Mouse (Mus musculus) adrenal gland, postnatal 25 days (tissue): ENCODE results near the gene Gm17490. TPM values are rescaled to one million over a fixed set of nuclear protein-coding genes. Genes with fewer than 3 reads are reported as not detected.

Source experiments
- DNase-seq: peaks from one replicate; pipeline ENCODE4 v3.0.0; 2021; ENCODE audit warnings: mixed read lengths
- long read RNA-seq: library from polyadenylated mRNA; stranded (forward); transcript quantifications from one replicate; pipeline ENCODE4 v2.0.0, GENCODE M21; 2021
- total RNA-seq: library from RNA; stranded (reverse); gene quantifications from 2 replicates; pipeline ENCODE4 v1.2.3, GENCODE M21; 2021

The Gm17490 gene
- not detected in 2 replicates for total RNA-seq
- long read RNA-seq, result 0 reads

DNA sequence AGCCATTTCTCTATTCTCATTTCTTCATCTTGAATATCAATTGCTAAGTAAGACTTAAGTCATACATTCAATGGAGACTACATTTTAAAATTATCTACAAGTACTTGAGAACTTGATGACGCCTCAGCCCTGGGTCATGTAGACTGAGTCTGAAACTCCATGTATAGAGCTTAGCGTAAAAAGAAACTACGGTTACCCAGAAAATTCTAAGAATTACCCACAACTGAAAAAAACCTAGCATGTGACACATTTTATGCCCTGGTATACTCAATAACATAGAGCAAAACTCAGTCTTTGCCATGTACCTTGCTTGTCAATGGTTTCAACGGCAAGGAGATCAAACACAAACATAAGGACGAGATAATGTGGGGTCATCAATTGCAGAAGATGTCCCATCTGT is at the start of gene Gm17490:
Gm17490 (minus strand) TSS at position 375 of the 400 bp plus-strand sequence.
- DNase-seq, result no peak

DNA sequence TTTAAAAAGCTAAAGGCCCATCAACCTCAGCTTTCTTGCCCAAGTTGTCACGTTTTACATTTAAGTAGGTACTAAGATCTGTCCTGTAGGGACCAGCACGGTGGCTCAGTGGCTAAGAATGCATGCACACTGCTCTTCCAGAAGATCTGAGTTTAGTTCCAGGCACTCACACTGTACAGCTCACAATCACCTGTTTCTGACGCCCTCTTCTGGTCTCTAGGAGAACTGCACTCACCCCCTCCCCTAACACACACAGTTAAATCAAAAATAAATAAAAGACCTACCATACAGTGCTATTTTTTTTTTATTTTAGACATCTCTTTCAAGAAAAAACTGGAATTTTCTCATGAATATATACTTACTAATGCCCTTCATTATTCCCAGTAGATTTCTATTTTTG is 46.1 kb upstream of the Gm17490 start:
- DNase-seq, result no peak

DNA sequence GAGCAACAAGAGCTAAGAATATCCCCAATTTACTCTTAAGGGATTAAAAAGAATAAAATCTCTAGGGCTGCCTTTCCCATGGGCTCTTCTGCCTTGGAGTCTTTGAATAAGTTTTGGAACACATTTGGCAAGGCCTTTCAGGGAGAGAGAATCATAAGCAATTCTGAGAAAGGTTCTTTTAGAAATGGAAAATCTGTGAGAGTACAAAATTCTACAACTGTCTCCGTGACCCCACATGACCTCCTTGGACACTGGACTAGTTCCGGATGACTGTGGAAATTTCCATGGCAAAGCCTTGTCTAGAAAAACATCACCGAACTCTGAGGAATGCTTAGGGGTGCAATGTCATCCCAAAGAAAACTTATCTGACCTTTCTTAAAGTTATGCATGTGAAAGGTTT is 39.3 kb upstream of the Gm17490 start:
- DNase-seq, result no peak

DNA sequence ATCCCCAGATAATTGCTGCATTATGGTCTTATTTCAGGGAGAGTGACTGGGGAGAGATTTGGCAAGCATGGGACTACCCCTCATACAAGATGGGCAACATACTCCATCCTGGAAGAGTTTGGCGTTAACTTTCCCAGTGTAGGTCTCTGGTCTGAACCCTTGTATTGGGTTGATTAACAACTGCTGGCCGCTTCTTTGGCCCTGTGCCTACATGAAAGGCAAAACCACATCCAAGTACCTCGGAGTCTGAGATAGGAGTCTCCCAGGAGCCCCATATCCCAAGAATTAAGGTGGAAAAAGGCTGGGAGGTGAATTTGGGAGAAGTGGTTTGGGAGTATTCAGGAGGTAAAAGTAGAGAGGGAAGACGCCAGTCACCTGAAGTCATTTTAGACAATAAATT is 38.7 kb upstream of the Gm17490 start:
- DNase-seq, result no peak

DNA sequence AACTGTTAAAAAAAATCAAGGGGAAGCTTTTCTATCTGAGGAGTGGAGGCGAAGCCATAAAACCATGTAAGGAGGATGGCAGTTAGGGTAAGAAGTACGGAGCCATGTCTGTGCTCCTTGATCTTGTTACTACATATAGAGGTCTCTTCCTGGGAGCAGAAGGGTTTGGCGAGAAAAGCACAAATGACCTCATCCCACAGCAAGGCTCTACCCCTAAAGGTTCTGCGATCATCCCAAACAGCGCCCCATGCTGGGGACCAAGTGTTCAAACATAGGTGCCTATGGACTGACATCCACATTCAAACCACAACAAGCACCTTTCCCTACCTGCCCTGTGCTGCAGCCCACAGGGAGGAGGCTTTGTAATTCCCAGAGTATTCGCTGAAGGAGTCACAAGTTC is 38.3 kb upstream of the Gm17490 start:
- peak; percentile 59 for DNase-seq

DNA sequence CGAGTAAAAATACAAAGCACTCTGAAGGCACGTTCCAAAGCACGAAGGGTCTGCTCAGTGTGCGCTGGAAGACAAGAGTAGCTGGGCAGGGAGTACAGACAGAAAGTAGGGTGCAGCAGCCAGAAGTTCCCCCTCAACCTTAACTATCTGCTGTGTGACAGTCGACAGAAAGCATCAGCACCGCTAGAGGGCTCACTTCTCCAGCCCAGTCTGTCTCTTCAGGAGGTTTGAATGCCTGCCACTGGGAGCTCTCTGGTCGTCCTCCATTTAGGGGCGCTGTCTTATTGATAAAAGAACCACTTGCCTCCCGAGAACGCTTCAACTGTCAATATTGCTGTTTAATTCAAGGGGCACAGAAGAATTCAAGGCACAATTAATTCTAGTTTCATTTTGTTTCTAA is 37.9 kb upstream of the Gm17490 start:
- DNase-seq, result peak; percentile 77

DNA sequence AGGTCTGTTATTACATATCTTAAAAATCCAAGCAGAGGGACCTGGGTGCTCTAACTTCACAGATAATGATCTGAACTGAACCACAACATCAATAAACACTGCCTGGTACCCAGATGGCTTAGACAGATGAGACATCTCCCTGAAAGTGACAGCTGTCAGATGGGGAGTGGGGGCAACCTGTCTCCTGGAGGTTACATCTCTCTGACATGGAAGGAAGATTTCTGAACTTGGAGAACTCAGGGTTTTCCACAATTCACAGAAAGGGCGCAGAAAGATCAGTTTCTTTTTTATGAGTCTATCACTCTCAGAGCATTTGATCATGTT is 36.8 kb upstream of the Gm17490 start:
- no peak for DNase-seq

DNA sequence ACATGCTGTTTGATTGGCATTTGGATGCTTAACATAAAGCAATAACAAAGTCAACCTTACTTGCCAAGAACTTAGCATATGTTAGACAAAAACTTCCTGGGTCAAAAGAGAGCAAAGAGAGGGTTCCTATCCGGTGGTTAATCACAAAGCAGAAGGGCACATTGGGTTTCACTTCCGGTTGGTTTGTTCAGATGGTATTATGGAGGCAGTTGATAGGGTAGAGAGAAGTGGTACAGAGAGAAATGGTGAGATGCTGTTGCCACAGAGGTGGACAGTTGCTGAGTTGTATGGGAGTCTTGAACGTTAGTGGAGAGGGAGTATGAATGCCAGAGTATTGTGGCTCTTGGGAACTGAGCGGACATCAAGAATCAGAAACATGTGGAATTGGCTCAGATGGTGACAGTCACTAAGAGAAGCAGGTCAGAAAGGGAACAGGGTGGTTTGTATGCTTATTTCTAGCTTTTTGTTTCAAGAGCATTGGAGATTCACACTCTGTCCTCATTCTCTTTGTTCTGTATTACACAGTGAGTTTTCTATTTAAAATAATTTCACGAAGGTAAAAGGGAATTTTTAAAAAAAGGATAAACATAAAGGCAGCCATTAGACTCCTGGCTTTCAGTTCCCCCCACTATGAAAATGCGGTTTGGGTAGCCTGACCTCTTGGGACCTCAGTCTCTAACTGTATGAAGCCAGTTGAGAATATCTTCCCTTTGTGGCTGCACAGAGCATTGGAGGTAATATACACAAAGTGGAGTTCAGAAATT is 36.3 kb upstream of the Gm17490 start:
- no peak for DNase-seq

DNA sequence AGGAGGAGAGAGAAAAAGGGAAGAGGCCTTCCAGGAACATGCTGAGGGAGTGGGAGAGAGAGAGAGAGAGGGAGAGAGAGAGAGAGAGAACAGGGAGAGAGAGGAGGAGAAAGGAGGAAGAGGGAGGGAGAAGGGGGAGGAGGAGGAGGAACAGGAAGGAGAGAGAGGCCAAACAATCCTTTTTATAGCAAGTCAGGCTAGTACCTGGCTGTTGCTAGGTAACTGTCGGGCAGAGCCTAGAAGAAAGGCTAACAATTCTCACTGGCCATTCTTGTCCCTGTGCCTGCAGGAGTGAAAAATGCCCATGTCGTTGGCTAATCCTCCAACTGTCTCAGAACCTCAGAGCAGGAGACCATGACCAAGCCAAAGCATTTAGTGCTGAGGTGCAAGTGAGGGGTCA is 33.2 kb upstream of the Gm17490 start:
- no peak for DNase-seq

DNA sequence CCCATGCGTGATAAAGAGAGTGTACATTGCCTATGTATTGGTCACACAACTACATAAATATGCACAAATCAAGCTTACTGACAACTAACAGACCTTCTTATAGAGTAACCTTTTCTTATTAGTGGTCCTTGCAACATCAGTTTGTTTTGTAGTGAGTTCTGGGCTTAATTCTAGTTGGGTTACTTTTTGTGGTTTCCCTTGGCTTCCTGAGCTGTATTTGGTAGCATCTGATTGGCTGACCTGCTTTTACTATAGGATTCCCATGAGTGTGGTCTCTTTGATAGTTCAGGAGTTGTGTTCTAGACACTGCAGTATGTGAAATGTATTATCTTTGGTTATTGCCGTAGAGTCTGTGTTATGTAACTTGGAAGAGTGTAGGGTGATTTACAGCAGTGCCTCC is 31.5 kb upstream of the Gm17490 start:
- DNase-seq, result no peak

DNA sequence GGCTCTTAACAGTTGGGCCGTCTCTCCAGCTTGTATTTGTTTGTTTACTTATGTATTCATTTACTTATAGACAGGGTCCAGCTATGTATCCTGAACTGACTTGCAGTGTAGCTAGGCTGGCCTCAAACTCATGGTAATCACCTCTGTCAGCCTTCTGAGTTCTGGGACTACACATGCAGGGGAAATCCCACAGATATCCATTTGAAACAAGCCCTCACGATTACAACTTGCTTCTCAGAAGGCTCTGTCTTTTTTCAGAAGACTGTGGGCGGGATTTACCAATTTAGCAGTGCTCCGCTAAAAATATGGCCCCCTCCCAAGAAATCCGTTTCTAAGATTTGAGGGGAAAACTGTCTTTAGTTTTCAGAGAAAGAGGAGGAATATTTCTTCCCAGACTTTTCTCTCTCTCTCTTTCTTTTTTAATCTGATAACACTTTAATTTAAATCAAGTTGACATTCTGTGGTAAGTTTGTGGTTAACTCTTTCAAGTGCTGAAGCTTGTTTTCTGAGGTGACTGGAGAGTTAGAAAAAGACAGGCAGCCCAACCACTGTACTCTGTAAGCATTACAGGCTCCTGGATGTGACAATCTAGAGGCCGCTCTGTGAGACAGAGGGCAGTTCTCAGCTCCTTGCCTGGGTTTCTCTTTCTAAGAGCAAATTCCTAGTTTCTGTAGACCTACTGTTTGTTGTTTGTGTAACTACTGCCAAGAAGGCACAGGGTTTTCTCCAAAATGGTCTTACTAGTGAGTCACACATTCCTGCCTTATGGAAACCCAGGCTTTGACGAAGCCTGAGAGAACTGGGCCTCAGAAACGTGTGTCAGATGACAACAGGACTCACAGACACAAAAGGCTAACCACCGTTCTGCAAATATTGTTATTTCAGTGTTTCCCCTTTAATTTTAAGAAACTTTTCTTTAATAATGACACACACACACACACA is 29.2 kb upstream of the Gm17490 start:
- DNase-seq, result no peak

DNA sequence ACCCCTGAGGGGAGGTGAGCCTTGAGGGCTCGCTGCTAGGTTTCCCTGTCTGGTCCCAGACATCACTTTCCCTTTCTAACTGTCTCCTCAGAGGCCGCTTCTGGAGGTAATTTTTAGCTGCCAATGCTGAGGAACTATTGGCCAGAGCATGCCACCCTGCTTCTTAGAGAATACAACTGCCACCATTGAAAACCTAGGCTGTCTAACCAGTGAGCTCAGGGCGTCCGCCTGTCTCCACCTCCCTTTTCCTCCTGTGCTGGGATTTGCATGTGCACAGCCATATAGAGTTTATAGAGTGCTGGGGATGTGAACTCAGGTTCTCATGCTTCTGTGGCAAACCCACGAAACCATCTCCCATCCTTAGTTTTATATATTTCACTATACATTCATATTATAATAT is 27.7 kb upstream of the Gm17490 start:
- no peak for DNase-seq

DNA sequence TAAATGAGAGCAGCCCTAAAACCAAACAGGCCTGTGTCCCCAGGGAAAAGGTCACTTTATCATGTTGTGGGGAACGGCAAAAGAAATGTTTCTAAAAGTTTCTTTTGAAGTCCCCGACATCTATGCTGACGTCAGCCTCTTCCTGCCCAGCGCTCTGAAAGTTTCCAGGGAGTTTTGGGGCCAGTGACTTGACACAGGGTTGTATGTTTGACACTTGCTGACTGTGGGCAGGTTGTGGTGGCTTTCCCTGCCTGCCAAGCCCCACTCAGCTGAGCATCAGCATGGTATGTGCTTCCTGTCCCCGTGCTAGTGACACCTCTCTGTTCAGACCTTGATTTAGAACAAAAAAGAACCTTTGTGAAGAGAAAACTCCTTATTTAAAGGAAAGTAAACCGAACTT is 27.3 kb upstream of the Gm17490 start:
- peak; percentile 15 for DNase-seq

DNA sequence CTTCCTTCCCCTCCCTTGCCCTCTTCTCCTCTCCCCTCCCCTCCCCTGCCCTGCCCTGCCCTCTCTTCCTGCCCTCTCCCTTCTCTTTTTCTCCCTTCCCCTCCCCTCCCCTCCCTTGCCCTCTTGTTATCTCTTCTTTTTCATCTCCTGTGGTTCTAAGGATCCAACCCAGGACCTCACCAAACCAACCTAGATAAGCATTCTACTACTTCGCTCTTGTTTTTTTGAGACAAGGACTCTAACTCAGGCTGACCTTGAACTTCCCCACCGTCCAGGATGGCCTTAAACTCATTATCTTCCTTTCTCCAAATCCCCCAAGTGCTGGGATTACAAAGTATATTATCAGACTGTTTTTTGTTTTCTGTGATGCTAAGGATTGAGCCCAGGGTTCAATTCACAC is 26.7 kb upstream of the Gm17490 start:
- no peak for DNase-seq

DNA sequence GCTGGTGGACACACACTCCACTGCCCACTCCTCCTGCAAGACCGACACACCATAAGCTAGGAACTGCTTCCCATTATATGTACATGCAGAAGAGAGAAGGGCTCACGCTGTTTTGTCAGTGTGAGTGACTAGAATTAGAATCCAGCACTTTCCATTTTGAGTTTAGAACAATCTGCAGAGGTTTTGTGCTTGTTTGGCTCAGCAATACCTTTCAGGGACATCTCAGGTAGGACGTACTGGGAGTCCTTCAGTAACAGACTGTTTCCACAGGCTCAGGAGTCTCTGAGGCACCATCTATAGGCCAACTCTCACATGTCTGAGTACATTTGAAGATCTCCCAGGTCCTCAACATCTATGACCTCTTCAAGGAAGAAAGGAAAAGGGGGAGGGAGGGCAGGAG is 26.1 kb upstream of the Gm17490 start:
- DNase-seq, result no peak

DNA sequence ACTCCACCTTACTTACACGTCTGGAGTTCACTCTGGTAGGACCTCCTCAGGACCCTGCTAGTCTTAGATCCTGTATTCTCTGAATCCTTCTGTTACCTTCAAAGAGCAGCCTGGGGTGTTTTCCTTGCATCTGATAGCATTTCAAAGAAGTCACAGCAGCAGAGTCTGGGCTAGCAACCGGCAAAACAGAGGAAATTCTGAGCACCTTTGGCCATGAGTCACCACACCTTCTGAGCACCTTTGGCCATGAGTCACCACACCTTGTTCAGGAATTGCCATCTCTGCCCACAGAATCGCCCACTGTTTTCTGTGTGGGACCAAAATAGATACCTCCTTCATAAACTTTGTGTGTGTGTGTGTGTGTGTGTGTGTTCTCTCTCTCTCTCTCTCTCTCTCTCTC is 25.4 kb upstream of the Gm17490 start:
- DNase-seq, result no peak

DNA sequence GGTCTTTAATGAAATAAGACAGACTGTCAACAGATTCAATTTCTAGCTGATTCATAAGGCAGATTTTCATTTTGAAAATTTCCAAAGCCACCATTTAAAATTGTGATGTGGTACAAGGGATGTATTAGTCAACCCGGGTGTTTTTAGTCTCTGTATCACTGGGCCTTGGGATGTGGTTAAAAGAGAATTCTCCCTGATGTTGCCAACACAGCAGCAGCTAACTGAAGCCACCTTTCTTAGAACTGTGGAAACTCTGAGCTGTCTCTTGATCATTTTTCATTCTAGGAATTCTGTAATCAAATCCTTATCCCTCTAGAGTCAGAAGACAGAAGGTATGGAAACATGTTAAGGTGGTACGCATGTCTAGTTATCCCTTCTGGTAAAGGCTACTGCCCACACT is 19.2 kb upstream of the Gm17490 start:
- DNase-seq, result no peak

DNA sequence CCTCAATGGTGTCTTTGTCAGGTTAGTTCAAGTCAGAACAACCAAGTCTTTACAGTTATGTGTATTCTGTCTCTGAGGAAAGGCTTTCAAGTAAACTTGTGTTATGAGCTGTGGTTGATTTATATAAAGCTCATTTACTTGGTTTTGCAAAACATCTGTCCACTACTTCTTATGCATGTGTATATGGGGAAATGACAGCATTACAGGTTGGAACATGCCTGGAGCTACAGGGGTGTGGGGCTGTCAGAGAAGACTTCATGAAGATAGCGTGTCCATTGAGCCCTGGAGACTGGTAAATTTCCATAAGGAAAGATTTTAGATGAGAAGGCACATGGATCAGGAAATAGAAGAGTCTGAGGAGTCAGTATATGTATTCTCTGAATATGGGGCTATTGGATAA is 18.0 kb upstream of the Gm17490 start:
- DNase-seq, result no peak

DNA sequence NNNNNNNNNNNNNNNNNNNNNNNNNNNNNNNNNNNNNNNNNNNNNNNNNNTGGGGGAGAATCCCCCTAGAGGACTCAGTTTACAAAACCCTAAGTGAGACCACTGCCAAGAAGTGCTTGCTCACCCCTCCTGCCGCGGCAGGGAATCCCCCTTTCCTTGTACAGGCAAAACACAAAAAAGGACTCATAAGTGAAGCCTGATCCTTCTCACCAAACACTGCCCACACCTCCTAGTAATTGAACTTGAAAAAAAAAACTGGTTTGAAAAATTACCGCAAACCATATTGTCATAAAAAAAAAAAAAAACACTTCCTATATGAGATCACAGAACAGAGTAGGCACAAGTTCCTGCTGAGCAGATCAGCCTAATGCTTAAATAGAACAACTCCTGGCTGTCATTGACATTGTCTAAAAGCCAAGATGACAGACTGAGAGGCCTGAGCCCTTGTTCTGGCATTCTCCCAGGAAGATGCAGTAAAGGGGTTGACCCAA is 16.4 kb upstream of the Gm17490 start, which contains the start of gene Il2ra:
Il2ra (plus strand) TSS at position 357 of the 491 bp plus-strand sequence.
- no peak for DNase-seq

DNA sequence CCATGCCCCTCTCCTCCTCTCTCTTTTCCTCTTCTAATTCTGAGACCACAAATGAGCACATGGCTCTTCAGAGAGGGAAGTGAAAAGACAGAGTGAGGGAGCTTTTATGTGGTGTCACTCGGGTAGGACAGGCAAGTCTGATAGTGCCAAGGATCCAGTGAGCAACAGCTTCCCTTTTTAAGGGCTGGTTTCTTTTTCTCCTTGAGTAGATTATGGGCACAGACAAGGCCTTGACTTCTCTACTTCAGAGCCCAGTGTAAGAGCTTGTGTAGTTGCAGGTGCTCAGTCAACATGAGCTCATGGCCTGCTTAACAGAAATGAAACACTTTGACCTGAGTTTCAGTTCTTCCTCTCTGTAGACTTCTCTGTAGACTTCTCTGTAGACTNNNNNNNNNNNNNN is 11.1 kb upstream of the Gm17490 start:
- DNase-seq, result no peak

DNA sequence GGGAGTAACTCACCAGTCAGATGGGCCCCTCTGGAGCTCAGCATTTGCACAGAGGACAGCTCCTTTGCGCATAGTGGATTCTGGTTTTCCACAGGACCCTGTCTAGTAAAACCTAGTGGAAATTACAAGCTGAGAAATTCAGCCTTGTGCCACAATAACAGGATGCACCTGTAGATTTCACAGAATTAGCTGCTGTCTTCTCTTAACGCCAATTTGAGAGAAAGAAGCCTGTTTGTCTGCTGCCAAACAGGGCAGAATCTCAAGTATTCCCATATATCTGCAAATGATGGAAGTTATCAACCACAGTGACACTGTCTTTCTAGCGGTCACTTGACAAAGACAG is 10.0 kb upstream of the Gm17490 start:
- DNase-seq, result no peak

DNA sequence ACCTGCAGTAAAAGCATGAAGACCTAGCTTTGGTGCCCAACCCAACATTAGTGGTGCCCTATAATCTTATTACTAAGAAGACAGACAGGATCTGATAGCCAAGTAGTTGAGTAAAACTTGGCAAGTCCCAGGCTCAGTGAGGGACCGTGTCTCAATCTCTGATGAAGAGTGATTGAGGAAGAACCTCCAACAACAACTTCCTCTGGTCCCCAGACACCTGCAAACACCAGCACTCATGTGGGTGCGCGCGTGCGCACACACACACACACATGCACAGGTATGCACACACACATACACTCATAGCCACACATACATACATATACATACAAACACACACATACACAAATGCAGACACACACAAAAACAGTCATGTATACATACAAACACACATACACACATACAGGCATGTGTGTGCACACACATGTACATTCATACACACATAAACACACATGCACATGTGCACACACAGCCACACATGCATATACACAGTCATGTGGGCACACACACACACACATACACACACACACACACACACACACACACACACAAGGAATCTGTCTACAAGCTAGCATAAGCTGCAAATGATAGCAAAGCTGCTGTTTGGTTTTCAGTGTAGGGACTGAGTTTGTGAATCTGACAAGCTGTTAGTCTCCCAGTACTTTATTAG is 9.5 kb upstream of the Gm17490 start:
- no peak for DNase-seq

DNA sequence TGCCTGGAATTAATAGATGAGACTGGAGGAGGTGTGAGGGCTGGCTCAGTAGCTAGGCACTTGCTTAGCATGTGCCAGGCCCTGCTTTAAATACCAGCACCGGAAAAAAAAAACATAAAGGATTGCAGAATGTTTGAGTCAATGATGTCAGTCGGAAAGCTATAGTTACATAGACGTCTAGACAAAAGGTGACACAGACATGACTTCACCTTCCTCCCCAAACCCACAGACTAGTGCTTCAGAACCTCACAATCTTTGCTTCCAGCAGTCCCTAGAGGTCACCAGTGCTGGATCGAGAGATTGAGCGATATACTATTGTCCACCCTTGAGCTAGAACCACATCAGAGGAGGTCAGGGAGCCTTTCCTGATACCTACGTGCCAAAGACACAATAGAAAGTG is 9.0 kb upstream of the Gm17490 start:
- DNase-seq, result no peak
